Mouse (Mus musculus) MEL (cell line): ENCODE measurements around the gene Olfr373. TPM values are rescaled to one million over a fixed set of nuclear protein-coding genes. Genes with fewer than 3 reads are reported as not detected.

Experiments used
- DNase-seq: peaks from one replicate; pipeline ENCODE4 v3.0.0; 2011; ENCODE audit warnings: low read depth, low spot score
- H3K27ac ChIP-seq: 2 replicates; pipeline ENCODE4 v1.5.1; 2012; ENCODE audit warnings: low read depth, mild to moderate bottlenecking, control low read depth, low read length, moderate library complexity; ENCODE audit not compliant: control insufficient read depth
- H3K27me3 ChIP-seq, 2 experiments: fragments of 150-350 bp in 1 of 2; sonication (generic) in 1 of 2; 2 replicates each; pipeline ENCODE4 v1.6.1; 2012; ENCODE audit warnings: low read length in 2 of 2, mild to moderate bottlenecking in 2 of 2, improper control_type of control experiment in 1 of 2, moderate library complexity in 1 of 2; ENCODE audit not compliant: insufficient read depth in 2 of 2, control insufficient read depth in 1 of 2
- H3K36me3 ChIP-seq, 2 experiments: 2 replicates each; pipeline ENCODE4 v1.6.1; 2012 to 2014; ENCODE audit warnings: low read length in 2 of 2, improper control_type of control experiment in 1 of 2, inconsistent platforms in 1 of 2, mild to moderate bottlenecking in 1 of 2; ENCODE audit not compliant: insufficient read depth in 2 of 2, control insufficient read depth in 1 of 2
- H3K4me1 ChIP-seq, 2 experiments: fragments of 150-350 bp in 1 of 2; sonication (generic) in 1 of 2; 2 replicates each; pipeline ENCODE4 v1.6.1; 2012; ENCODE audit warnings: low read length in 2 of 2, improper control_type of control experiment in 1 of 2, mild to moderate bottlenecking in 1 of 2; ENCODE audit not compliant: insufficient read depth in 2 of 2, control insufficient read depth in 1 of 2
- H3K4me3 ChIP-seq, 2 experiments: fragments of 150-350 bp in 1 of 2; sonication (generic) in 1 of 2; 2 replicates each; pipeline ENCODE4 v1.5.1; 2012; ENCODE audit warnings: low read depth in 2 of 2, low read length in 2 of 2, mild to moderate bottlenecking in 2 of 2, moderate library complexity in 2 of 2, control low read depth in 1 of 2, improper control_type of control experiment in 1 of 2; ENCODE audit not compliant: control insufficient read depth in 1 of 2, insufficient read depth in 1 of 2
- H3K79me2 ChIP-seq: 2 replicates; pipeline ENCODE4 v1.6.1; 2012; ENCODE audit warnings: mild to moderate bottlenecking, low read length, moderate library complexity; ENCODE audit not compliant: control insufficient read depth, poor library complexity, insufficient read depth
- H3K9ac ChIP-seq: 2 replicates; pipeline ENCODE4 v1.6.1; 2012; ENCODE audit warnings: low read depth, mild to moderate bottlenecking, control low read depth, low read length, moderate library complexity; ENCODE audit not compliant: control insufficient read depth, poor library complexity, severe bottlenecking
- H3K9me3 ChIP-seq: fragments of 150-350 bp; sonication (generic); replicated peaks from 2 replicates; pipeline ENCODE4 v1.6.1; 2012; ENCODE audit warnings: mild to moderate bottlenecking, low read length, improper control_type of control experiment, moderate library complexity; ENCODE audit not compliant: insufficient read depth
- CHD1 ChIP-seq: IDR thresholded peaks from 2 replicates; pipeline ENCODE4 v1.6.1; 2012; ENCODE audit warnings: low read depth, mild to moderate bottlenecking, inconsistent platforms, low read length, improper control_type of control experiment
- E2F4 ChIP-seq: IDR thresholded peaks from 2 replicates; pipeline ENCODE4 v1.6.1; 2011; ENCODE audit warnings: low read depth, low read length, improper control_type of control experiment, borderline replicate concordance
- ETS1 ChIP-seq: IDR thresholded peaks from 2 replicates; pipeline ENCODE4 v1.6.1; 2012; ENCODE audit warnings: low read depth, mild to moderate bottlenecking, inconsistent platforms, low read length, improper control_type of control experiment, moderate library complexity
- HCFC1 ChIP-seq: IDR thresholded peaks from 2 replicates; pipeline ENCODE4 v1.6.1; 2012; ENCODE audit warnings: low read depth, mild to moderate bottlenecking, inconsistent platforms, low read length, improper control_type of control experiment, moderate library complexity
- JUND ChIP-seq: IDR thresholded peaks from 2 replicates; pipeline ENCODE4 v1.6.1; 2011; ENCODE audit warnings: low read depth, mild to moderate bottlenecking, improper control_type of control experiment, low read length
- KAT2A ChIP-seq: conservative IDR thresholded peaks from 2 replicates; pipeline ENCODE4 v1.6.1; 2012; ENCODE audit warnings: low read depth, low read length, improper control_type of control experiment, inconsistent platforms
- MAFK ChIP-seq: IDR thresholded peaks from 2 replicates; pipeline ENCODE4 v1.6.1; 2011; ENCODE audit warnings: low read depth, mild to moderate bottlenecking, low read length, improper control_type of control experiment, borderline replicate concordance
- MAX ChIP-seq: IDR thresholded peaks from 2 replicates; pipeline ENCODE4 v1.6.1; 2011; ENCODE audit warnings: low read length, improper control_type of control experiment
- MYB ChIP-seq: IDR thresholded peaks from 2 replicates; pipeline ENCODE4 v1.6.1; 2011; ENCODE audit warnings: mild to moderate bottlenecking, low read depth, low read length, improper control_type of control experiment
- NRF1 ChIP-seq: IDR thresholded peaks from 2 replicates; pipeline ENCODE4 v1.6.1; 2014; ENCODE audit warnings: low read depth, mild to moderate bottlenecking, inconsistent platforms, low read length, improper control_type of control experiment, moderate library complexity; ENCODE audit not compliant: poor library complexity, insufficient read depth, severe bottlenecking
- POLR2AphosphoS2 ChIP-seq: IDR thresholded peaks from 2 replicates; pipeline ENCODE4 v1.6.1; 2011; ENCODE audit warnings: low read length, improper control_type of control experiment
- RAD21 ChIP-seq: IDR thresholded peaks from 2 replicates; pipeline ENCODE4 v1.6.1; 2011; ENCODE audit warnings: mild to moderate bottlenecking, low read depth, low read length, improper control_type of control experiment
- SIN3A ChIP-seq: IDR thresholded peaks from 2 replicates; pipeline ENCODE4 v1.6.1; 2012; ENCODE audit warnings: low read length, improper control_type of control experiment, inconsistent platforms
- SMC3 ChIP-seq: IDR thresholded peaks from 2 replicates; pipeline ENCODE4 v1.6.1; 2011; ENCODE audit warnings: low read depth, low read length, improper control_type of control experiment
- TAL1 ChIP-seq: IDR thresholded peaks from 2 replicates; pipeline ENCODE4 v1.6.1; 2012; ENCODE audit warnings: mild to moderate bottlenecking, inconsistent platforms, low read length, moderate library complexity, mixed read lengths
- TBP ChIP-seq: IDR thresholded peaks from 2 replicates; pipeline ENCODE4 v1.8.0; 2011; ENCODE audit warnings: low read depth, low read length, improper control_type of control experiment
- TCF12 ChIP-seq: IDR thresholded peaks from 2 replicates; pipeline ENCODE4 v1.6.1; 2014; ENCODE audit warnings: low read depth, mild to moderate bottlenecking, inconsistent platforms, low read length, improper control_type of control experiment, moderate library complexity
- ZNF384 ChIP-seq: IDR thresholded peaks from 2 replicates; pipeline ENCODE4 v1.6.1; 2012; ENCODE audit warnings: low read depth, mild to moderate bottlenecking, inconsistent platforms, low read length, improper control_type of control experiment
- polyA plus RNA-seq, 2 experiments: library from polyadenylated mRNA; stranded (reverse) in 1 of 2; unstranded in 1 of 2; fragments of >175 nt in 1 of 2; fragments of >200 nt in 1 of 2; gene quantifications; 2 replicates each; pipeline versions ENCODE4 v1.2.1 to v1.2.4; 2012; ENCODE audit warnings: low replicate concordance in 2 of 2, low read depth in 1 of 2; ENCODE audit not compliant: insufficient read length in 2 of 2, insufficient read depth in 1 of 2, missing spikeins in 1 of 2
- total RNA-seq: library from RNA; depleted of rRNA; stranded (reverse); fragments of 300-350 nt; gene quantifications from 2 replicates; pipeline ENCODE4 v1.2.3, GENCODE M21; 2012

Olfr373 gene
- total and polyA plus RNA-seq, 3 experiments, result 0.04 to 1.0 TPM; not detected in 1

DNA sequence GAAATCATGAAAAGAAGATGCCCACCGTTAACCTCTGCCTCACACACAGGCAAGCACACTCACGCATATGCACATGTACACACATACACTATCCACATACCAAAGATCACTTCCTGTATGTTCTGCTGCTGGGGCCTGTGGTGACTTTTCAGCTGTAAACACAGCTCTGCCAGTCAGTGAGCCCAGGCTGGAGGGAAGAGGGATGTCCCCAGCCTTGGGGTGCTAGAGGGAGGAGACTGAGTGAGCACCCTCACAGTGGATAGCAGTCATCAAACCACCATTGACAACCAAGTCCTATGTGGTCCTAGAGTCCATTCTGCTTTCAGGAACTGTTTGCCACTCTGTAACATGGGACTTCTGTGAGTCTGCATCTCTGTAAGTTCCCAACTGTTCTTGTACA lies 48.9 kb downstream of the Olfr373 start:
- H3K79me2 ChIP-seq, result no peaks in the 10 kb centered on the region
- no peaks in the 10 kb centered on the region for H3K4me1 ChIP-seq
- no peaks in the 10 kb centered on the region; a peak in 1 of 4 replicates for H3K27me3 ChIP-seq
- no peaks in the 10 kb centered on the region for H3K36me3 ChIP-seq
- no peak overlapping the region for H3K27ac ChIP-seq
- TF ChIP-seq MYB (no peak), SMC3 (no peak)
- no peak for DNase-seq
- H3K9me3 ChIP-seq, result no peaks in the 10 kb centered on the region
- H3K9ac ChIP-seq, result no peak overlapping the region
- H3K4me3 ChIP-seq, result no peak overlapping the region

DNA sequence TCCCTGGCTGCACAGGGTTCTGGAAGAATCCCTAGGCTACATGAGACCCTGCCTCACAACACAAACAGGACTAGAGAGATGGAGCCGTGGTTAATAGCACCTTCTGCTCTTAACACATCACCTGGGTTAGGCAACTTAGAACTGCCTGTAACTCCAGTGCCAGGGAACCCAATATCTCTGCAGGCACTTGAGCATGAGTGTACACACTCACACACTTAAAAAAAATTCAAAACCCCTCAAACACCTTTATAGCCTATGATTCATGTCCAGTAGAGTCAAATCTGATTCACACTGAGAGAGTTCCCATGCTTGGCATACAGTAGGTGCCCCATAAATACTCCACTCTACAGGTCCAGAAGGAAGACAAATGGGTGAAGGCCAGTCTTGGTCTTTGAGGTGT lies 49.4 kb downstream of the Olfr373 start:
- Histone ChIP-seq H3K36me3 (no peaks in the 10 kb centered on the region), H3K9ac (no peak overlapping the region), H3K27me3 (no peaks in the 10 kb centered on the region; a peak in 1 of 4 replicates), H3K4me1 (no peaks in the 10 kb centered on the region), H3K79me2 (no peaks in the 10 kb centered on the region), H3K4me3 (no peak overlapping the region), H3K9me3 (no peaks in the 10 kb centered on the region), H3K27ac (no peak overlapping the region)
- TF ChIP-seq POLR2AphosphoS2 (no peak), HCFC1 (no peak), ETS1 (no peak), MAX (no peak), JUND (no peak), TCF12 (no peak), MAFK (no peak), TAL1 (no peak), SIN3A (no peak), E2F4 (no peak), RAD21 (no peak), CHD1 (no peak), NRF1 (no peak), TBP (no peak)
- no peak for DNase-seq

DNA sequence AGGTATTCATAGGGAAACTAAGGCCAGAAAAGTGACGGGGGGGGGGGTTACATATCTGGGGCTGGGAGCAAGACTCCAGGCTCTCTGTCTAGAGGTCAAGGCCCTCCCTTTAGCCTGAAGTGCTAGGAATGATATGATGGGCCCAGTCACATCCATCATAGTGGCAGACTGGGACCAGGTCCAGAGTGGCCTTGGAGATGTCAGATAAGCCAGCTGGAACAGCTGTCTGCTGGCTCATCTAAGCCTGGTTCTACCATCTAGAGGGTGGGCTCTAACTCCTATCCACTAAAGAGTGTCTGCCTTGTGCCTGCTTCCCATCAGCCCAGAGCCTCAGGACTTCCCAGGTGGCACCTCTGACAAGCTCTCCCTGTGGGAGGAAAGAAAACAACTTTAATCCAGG lies 49.9 kb downstream of the Olfr373 start:
- TF ChIP-seq ZNF384 (no peak), JUND (no peak), KAT2A (no peak), POLR2AphosphoS2 (no peak), CHD1 (no peak)
- Histone ChIP-seq H3K9me3 (no peaks in the 10 kb centered on the region), H3K27me3 (no peaks in the 10 kb centered on the region; a peak in 1 of 4 replicates), H3K79me2 (no peaks in the 10 kb centered on the region), H3K36me3 (no peaks in the 10 kb centered on the region), H3K9ac (no peak overlapping the region), H3K4me1 (no peaks in the 10 kb centered on the region), H3K4me3 (no peak overlapping the region), H3K27ac (no peak overlapping the region)
- no peak for DNase-seq
